Mouse (Mus musculus): ENCODE measurements around the gene Prickle2. TPM values are rescaled to one million over a fixed set of nuclear protein-coding genes. Genes with fewer than 3 reads are reported as not detected.
A peak's percentile ranks its signal among the peaks of the same experiment; 100 is the strongest.

Prickle2 gene
- polyA plus RNA-seq, 1 experiment: 12.7 TPM

- no peak for DNase-seq
Observed at GRCm38 (mm10) chr6:92545204-92545603, 160.8 kb downstream of the Prickle2 start.

GRCm38 (mm10) chr6:92543825-92544224 is 162.1 kb downstream of the Prickle2 start:
- no peak for DNase-seq
- no peak overlapping the region for H3K27ac ChIP-seq (ENCODE audit: insufficient read depth, low read length)
- 89% methylated on average over 4 of the region's 4 CpGs for WGBS
- H3K4me3 ChIP-seq (replicated peaks; ENCODE audit: insufficient read depth, low read depth, low read length): no peak overlapping the region
- H3K4me1 ChIP-seq (ENCODE audit: control insufficient read depth, insufficient read depth, low read length): no peaks in the 10 kb centered on the region
- H3K27me3 ChIP-seq (ENCODE audit: control insufficient read depth, insufficient read depth, low read length): no peaks in the 10 kb centered on the region; the same call in 1 of the 2 replicates
- TF ChIP-seq CTCF (IDR thresholded peaks at IDR 0.05; ENCODE audit: borderline replicate concordance, insufficient read depth, low read depth, low read length): no peak
- TF ChIP-seq POLR2A (IDR thresholded peaks at IDR 0.05; ENCODE audit: borderline replicate concordance, insufficient read depth, low read length): no peak

More at GRCm38 (mm10) chr6:92545204-92545603, 160.8 kb downstream of the Prickle2 start:
- TF ChIP-seq POLR2A (IDR thresholded peaks at IDR 0.05; ENCODE audit: borderline replicate concordance, insufficient read depth, low read length) (no peak), CTCF (IDR thresholded peaks at IDR 0.05; ENCODE audit: borderline replicate concordance, insufficient read depth, low read depth, low read length) (no peak)
- no peak overlapping the region for H3K27ac ChIP-seq (ENCODE audit: insufficient read depth, low read length)
- no peaks in the 10 kb centered on the region for H3K4me1 ChIP-seq (ENCODE audit: control insufficient read depth, insufficient read depth, low read length)
- 91% methylated on average over 2 of the region's 2 CpGs for WGBS
- no peaks in the 10 kb centered on the region; the same call in 1 of the 2 replicates for H3K27me3 ChIP-seq (ENCODE audit: control insufficient read depth, insufficient read depth, low read length)
- no peak overlapping the region for H3K4me3 ChIP-seq (replicated peaks; ENCODE audit: insufficient read depth, low read depth, low read length)

- no peak for DNase-seq
- TF ChIP-seq CTCF (IDR thresholded peaks at IDR 0.05; ENCODE audit: borderline replicate concordance, insufficient read depth, low read depth, low read length) (no peak), POLR2A (IDR thresholded peaks at IDR 0.05; ENCODE audit: borderline replicate concordance, insufficient read depth, low read length) (no peak)
- H3K27me3 ChIP-seq (ENCODE audit: control insufficient read depth, insufficient read depth, low read length): no peaks in the 10 kb centered on the region; the same call in 1 of the 2 replicates
- H3K27ac ChIP-seq (ENCODE audit: insufficient read depth, low read length): no peak overlapping the region
- H3K4me1 ChIP-seq (ENCODE audit: control insufficient read depth, insufficient read depth, low read length): no peaks in the 10 kb centered on the region
- H3K4me3 ChIP-seq (replicated peaks; ENCODE audit: insufficient read depth, low read depth, low read length): no peak overlapping the region
- 41% methylated on average over 5 of the region's 5 CpGs for WGBS
Observed at GRCm38 (mm10) chr6:92542402-92543101, 163.4 kb downstream of the Prickle2 start.

GRCm38 (mm10) chr6:92534226-92535031 is 171.5 kb downstream of the Prickle2 start:
- H3K4me1 ChIP-seq (ENCODE audit: control insufficient read depth, insufficient read depth, low read length): no peaks in the 10 kb centered on the region
- H3K4me3 ChIP-seq (replicated peaks; ENCODE audit: insufficient read depth, low read depth, low read length): no peak overlapping the region
- 25% methylated on average over 11 of the region's 11 CpGs for WGBS
- no peak overlapping the region for H3K27ac ChIP-seq (ENCODE audit: insufficient read depth, low read length)
- TF ChIP-seq CTCF (IDR thresholded peaks at IDR 0.05; ENCODE audit: borderline replicate concordance, insufficient read depth, low read depth, low read length) (no peak), POLR2A (IDR thresholded peaks at IDR 0.05; ENCODE audit: borderline replicate concordance, insufficient read depth, low read length) (no peak)
- H3K27me3 ChIP-seq (ENCODE audit: control insufficient read depth, insufficient read depth, low read length): no peaks in the 10 kb centered on the region
- peak; percentile 9 to 11 for DNase-seq

GRCm38 (mm10) chr6:92533306-92534063 is 172.5 kb downstream of the Prickle2 start:
- Histone ChIP-seq H3K27ac (ENCODE audit: insufficient read depth, low read length) (no peak overlapping the region), H3K27me3 (ENCODE audit: control insufficient read depth, insufficient read depth, low read length) (no peaks in the 10 kb centered on the region), H3K4me1 (ENCODE audit: control insufficient read depth, insufficient read depth, low read length) (no peaks in the 10 kb centered on the region), H3K4me3 (replicated peaks; ENCODE audit: insufficient read depth, low read depth, low read length) (no peak overlapping the region)
- WGBS: 68% methylated on average over 8 of the region's 8 CpGs
- DNase-seq: no peak
- no peak for TF ChIP-seq POLR2A (IDR thresholded peaks at IDR 0.05; ENCODE audit: borderline replicate concordance, insufficient read depth, low read length)
- no peak for TF ChIP-seq CTCF (IDR thresholded peaks at IDR 0.05; ENCODE audit: borderline replicate concordance, insufficient read depth, low read depth, low read length)

- 69% methylated on average over 3 of the region's 3 CpGs for WGBS
- Histone ChIP-seq H3K27me3 (ENCODE audit: control insufficient read depth, insufficient read depth, low read length) (no peaks in the 10 kb centered on the region), H3K27ac (ENCODE audit: insufficient read depth, low read length) (no peak overlapping the region), H3K4me1 (ENCODE audit: control insufficient read depth, insufficient read depth, low read length) (no peaks in the 10 kb centered on the region), H3K4me3 (replicated peaks; ENCODE audit: insufficient read depth, low read depth, low read length) (no peak overlapping the region)
- TF ChIP-seq POLR2A (IDR thresholded peaks at IDR 0.05; ENCODE audit: borderline replicate concordance, insufficient read depth, low read length): no peak
- no peak for TF ChIP-seq CTCF (IDR thresholded peaks at IDR 0.05; ENCODE audit: borderline replicate concordance, insufficient read depth, low read depth, low read length)
- no peak for DNase-seq
Observed at GRCm38 (mm10) chr6:92532896-92533295, 173.1 kb downstream of the Prickle2 start.

GRCm38 (mm10) chr6:92532331-92532730 is 173.6 kb downstream of the Prickle2 start:
- Histone ChIP-seq H3K4me3 (replicated peaks; ENCODE audit: insufficient read depth, low read depth, low read length) (no peak overlapping the region), H3K4me1 (ENCODE audit: control insufficient read depth, insufficient read depth, low read length) (no peaks in the 10 kb centered on the region), H3K27ac (ENCODE audit: insufficient read depth, low read length) (no peak overlapping the region), H3K27me3 (ENCODE audit: control insufficient read depth, insufficient read depth, low read length) (no peaks in the 10 kb centered on the region)
- no peak for TF ChIP-seq CTCF (IDR thresholded peaks at IDR 0.05; ENCODE audit: borderline replicate concordance, insufficient read depth, low read depth, low read length)
- no peak for TF ChIP-seq POLR2A (IDR thresholded peaks at IDR 0.05; ENCODE audit: borderline replicate concordance, insufficient read depth, low read length)
- 75% methylated on average over 6 of the region's 6 CpGs for WGBS
- no peak for DNase-seq
